In the genomic region with DNA sequence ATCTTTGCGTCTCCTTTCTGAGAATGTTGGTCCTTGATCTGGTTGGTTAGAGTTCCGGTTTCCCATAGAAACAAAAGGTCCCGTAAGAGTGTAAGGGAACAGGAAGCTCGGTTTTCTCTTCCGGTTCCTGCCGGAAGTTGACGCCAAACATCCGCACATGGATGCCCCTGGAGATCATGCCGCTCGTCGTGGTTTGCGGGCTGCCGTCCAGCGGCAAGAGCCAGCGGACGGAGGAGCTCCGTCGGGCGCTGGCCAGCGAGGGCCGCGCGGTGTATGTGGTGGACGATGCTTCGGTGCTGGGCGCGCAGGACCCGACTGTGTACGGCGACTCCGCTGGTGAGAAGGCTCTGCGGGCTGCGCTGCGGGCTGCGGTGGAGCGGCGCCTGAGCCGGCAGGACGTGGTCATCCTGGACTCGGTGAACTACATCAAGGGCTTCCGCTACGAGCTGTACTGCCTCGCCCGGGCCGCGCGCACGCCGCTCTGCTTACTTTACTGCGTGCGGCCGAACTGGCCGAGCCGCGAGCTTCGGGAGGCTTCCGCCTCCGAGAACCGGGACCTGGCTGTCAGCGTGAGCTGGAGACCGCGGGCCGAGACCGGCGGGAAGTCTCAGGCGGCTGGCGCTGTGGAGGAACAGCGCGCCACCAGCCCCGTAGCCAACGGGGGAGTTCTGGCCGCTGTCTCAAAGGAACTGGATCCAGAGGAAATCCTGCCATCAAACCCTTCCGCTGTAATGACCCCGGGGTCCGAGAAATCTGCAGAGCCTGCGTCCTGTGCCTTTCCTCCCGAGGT, we compare ENCODE assay signal across 8 mouse cellular contexts. TPM values are rescaled to one million over a fixed set of nuclear protein-coding genes. Genes with fewer than 3 reads are reported as not detected.
DNase-seq lines count a peak whose midpoint lies in the region; ATAC-seq and TF ChIP-seq lines count a peak whose summit lies in the region.

A gene (plus strand): TSS at position 71 of the 790 bp plus-strand sequence.

- no peak for TF ChIP-seq POLR2A in bone marrow macrophage, adult 2 months (IDR thresholded peaks at IDR 0.05; ENCODE audit: borderline replicate concordance, low read depth, low read length)
- TF ChIP-seq POLR2A in embryonic fibroblast, embryonic 13.5 days (IDR thresholded peaks at IDR 0.05; ENCODE audit: low read depth, low read length) = peak; percentile 75

- WGBS in heart, embryonic 10.5 days = under 1% methylated on average over 77 of the region's 77 CpGs
- under 1% methylated on average over 77 of the region's 77 CpGs for WGBS in kidney, embryonic 15.5 days

- H3K9me3 ChIP-seq in heart, embryonic 10.5 days = no peaks in the 10 kb centered on the region
- no peaks in the 10 kb centered on the region for H3K9me3 ChIP-seq in kidney, embryonic 15.5 days (replicated peaks)

- H3K27me3 ChIP-seq in heart, embryonic 10.5 days (ENCODE audit: insufficient read depth, poor library complexity, severe bottlenecking) = no peaks in the 10 kb centered on the region
- no peaks in the 10 kb centered on the region for H3K27me3 ChIP-seq in kidney, embryonic 15.5 days

- DNase-seq in A20 (ENCODE audit: low read depth, low spot score) = peak; percentile 91
- peak; percentile 93 for DNase-seq in heart, embryonic 10.5 days (ENCODE audit: low spot score)
- peak; percentile 78 for DNase-seq in liver
- DNase-seq in spleen, postnatal 4 days (ENCODE audit: low spot score in 2 of 2) = peak; percentile 68 to 82

- no peak for TF ChIP-seq CTCF in bone marrow macrophage, adult 2 months (IDR thresholded peaks at IDR 0.05; ENCODE audit: low read depth, low read length)
- TF ChIP-seq CTCF in embryonic fibroblast, embryonic 13.5 days (IDR thresholded peaks at IDR 0.05; ENCODE audit: borderline replicate concordance, insufficient read depth, low read length) = no peak

- H3K9ac ChIP-seq in kidney, embryonic 15.5 days = peak within 1 kb of the TSS; percentile 87

- peak within 1 kb of the TSS; percentile 87 for H3K4me3 ChIP-seq in bone marrow macrophage, adult 2 months (ENCODE audit: insufficient read depth, low read length)
- peak within 1 kb of the TSS; percentile 64 for H3K4me3 ChIP-seq in embryonic fibroblast, embryonic 13.5 days (ENCODE audit: insufficient read depth, low read length)
- H3K4me3 ChIP-seq in heart, embryonic 10.5 days = peak within 1 kb of the TSS; percentile 84
- H3K4me3 ChIP-seq in kidney, embryonic 15.5 days (replicated peaks) = peak within 1 kb of the TSS; percentile 97

- H3K4me2 ChIP-seq in kidney, embryonic 15.5 days = peak within 1 kb of the TSS; percentile 91

- H3K27ac ChIP-seq in bone marrow macrophage, adult 2 months (ENCODE audit: insufficient read depth, low read depth, low read length) = peak within 1 kb of the TSS; percentile 69
- H3K27ac ChIP-seq in embryonic fibroblast, embryonic 13.5 days (ENCODE audit: insufficient read depth, low read length) = peak within 1 kb of the TSS; percentile 12; the same call in 1 of the 2 replicates
- H3K27ac ChIP-seq in heart, embryonic 10.5 days = peak within 1 kb of the TSS; percentile 87
- H3K27ac ChIP-seq in kidney, embryonic 15.5 days = peak within 1 kb of the TSS; percentile 97

- H3K4me1 ChIP-seq in bone marrow macrophage, adult 2 months (ENCODE audit: control insufficient read depth, insufficient read depth, low read length) = peaks cover 5% of the 10 kb centered on the region
- H3K4me1 ChIP-seq in embryonic fibroblast, embryonic 13.5 days (ENCODE audit: control insufficient read depth, insufficient read depth, low read length) = no peaks in the 10 kb centered on the region; the same call in none of the 2 replicates
- H3K4me1 ChIP-seq in heart, embryonic 10.5 days = peaks cover 18% of the 10 kb centered on the region
- H3K4me1 ChIP-seq in kidney, embryonic 15.5 days = peaks cover 19% of the 10 kb centered on the region

- peaks cover 8% of the 10 kb centered on the region; the same call in 1 of the 2 replicates for H3K36me3 ChIP-seq in heart, embryonic 10.5 days
- peaks cover 17% of the 10 kb centered on the region for H3K36me3 ChIP-seq in kidney, embryonic 15.5 days

- ATAC-seq in kidney, embryonic 15.5 days (replicated peaks; ENCODE audit: low FRiP score) = peak; percentile 86
- peak; percentile 90 for ATAC-seq in monocyte, adult 5-6 weeks (replicated peaks; ENCODE audit: insufficient number of reproducible peaks, low FRiP score, low TSS enrichment, poor library complexity, severe bottlenecking)

RNA-seq across cellular contexts. Expression of the gene that starts here (rescaled TPM):
- polyA plus RNA-seq in bone marrow macrophage, adult 2 months (2012; ENCODE audit: insufficient read depth, insufficient read length, missing spikeins) = 10.2 TPM in 2 replicates
- 15.5 and 16.4 TPM in 2 replicates for polyA plus RNA-seq in embryonic fibroblast, embryonic 13.5 days (2011; ENCODE audit: insufficient read length, low read depth, missing spikeins)
- 38.5 and 57.3 TPM in 2 replicates for polyA plus RNA-seq in heart, embryonic 10.5 days (2016; fragmentation: Nextera tagmentation; extraction: Ambion mirVana)
- polyA plus RNA-seq in kidney, embryonic 15.5 days (2015; fragmentation: Nextera tagmentation; extraction: Ambion mirVana) = 62.3 and 65.1 TPM in 2 replicates
- 9.4 to 17.5 TPM (median 14.5 TPM) in 3 replicates for total RNA-seq in monocyte, adult 5-6 weeks (2017)

Comparison
In these comparisons a context has a peak if more than half of its experiments do, and no peak if none do; other contexts are left out.
1. Peak in every context shown above with its lines: DNase-seq, ATAC-seq, H3K4me3 ChIP-seq and H3K27ac ChIP-seq.
2. H3K27ac ChIP-seq: peak in every context shown above with its lines; median percentile 97 in kidney, embryonic 15.5 days; 87 in heart, embryonic 10.5 days; 69 in bone marrow macrophage, adult 2 months; 12 in embryonic fibroblast, embryonic 13.5 days.